Mouse (Mus musculus) CH12.LX (cell line): ENCODE data around the gene G430095P16Rik. TPM values are rescaled to one million over a fixed set of nuclear protein-coding genes. Genes with fewer than 3 reads are reported as not detected.

Experiments used
- DNase-seq: peaks from one replicate; pipeline ENCODE4 v3.0.0-alpha.2; 2013; ENCODE audit errors: extremely low read depth
- H3K27ac ChIP-seq: 2 replicates; pipeline ENCODE4 v1.5.1; 2012; ENCODE audit warnings: low read depth, mild to moderate bottlenecking, control low read depth, moderate library complexity; ENCODE audit not compliant: insufficient read depth
- H3K27me3 ChIP-seq: replicated peaks from 2 replicates; pipeline ENCODE3; 2012; ENCODE audit warnings: inconsistent platforms
- H3K36me3 ChIP-seq, 2 experiments: replicated peaks in 1 of 2; 2 replicates each; pipeline versions ENCODE3 to v1.6.1; 2012; ENCODE audit warnings: inconsistent platforms in 1 of 2, low read length in 1 of 2, mild to moderate bottlenecking in 1 of 2, mixed read lengths in 1 of 2, moderate library complexity in 1 of 2; ENCODE audit not compliant: control insufficient read depth in 1 of 2, insufficient read depth in 1 of 2
- H3K4me1 ChIP-seq, 2 experiments: 2 replicates each; pipeline ENCODE4 v1.6.1; 2012; ENCODE audit warnings: inconsistent platforms in 1 of 2, moderate library complexity in 1 of 2; ENCODE audit not compliant: insufficient read depth in 2 of 2, control insufficient read depth in 1 of 2
- H3K4me2 ChIP-seq: 2 replicates; pipeline ENCODE4 v1.6.1; 2012; ENCODE audit warnings: low read depth, mild to moderate bottlenecking, control low read depth; ENCODE audit not compliant: poor library complexity, insufficient read depth, severe bottlenecking
- H3K4me3 ChIP-seq, 3 experiments: fragments of 150-350 bp in 1 of 3; sonication (generic) in 1 of 3; replicated peaks in 1 of 3; 2 replicates each; pipeline versions ENCODE3 to v1.5.1; 2011 to 2012; ENCODE audit warnings: low read depth in 2 of 3, low read length in 2 of 3, mild to moderate bottlenecking in 2 of 3, moderate library complexity in 2 of 3, control low read depth in 1 of 3, improper control_type of control experiment in 1 of 3, inconsistent platforms in 1 of 3, mixed read lengths in 1 of 3; ENCODE audit not compliant: poor library complexity in 1 of 3
- H3K79me2 ChIP-seq: replicated peaks from 2 replicates; pipeline ENCODE4 v1.6.1; 2012; ENCODE audit warnings: mild to moderate bottlenecking, moderate library complexity; ENCODE audit not compliant: control insufficient read depth, poor library complexity, insufficient read depth, severe bottlenecking; ENCODE audit errors: extremely low read depth
- H3K9ac ChIP-seq: 2 replicates; pipeline ENCODE4 v1.6.1; 2012; ENCODE audit warnings: low read depth, mild to moderate bottlenecking, control low read depth, moderate library complexity; ENCODE audit not compliant: insufficient read depth
- H3K9me3 ChIP-seq: replicated peaks from 2 replicates; pipeline ENCODE3; 2012; ENCODE audit warnings: low read length, inconsistent platforms, mixed read lengths
- BHLHE40 ChIP-seq: IDR thresholded peaks from 2 replicates; pipeline ENCODE4 v1.6.1; 2011; ENCODE audit warnings: mild to moderate bottlenecking, low read depth, low read length, improper control_type of control experiment
- CTCF ChIP-seq, 2 experiments: IDR thresholded peaks in 1 of 2; conservative IDR thresholded peaks in 1 of 2; 2 replicates each; pipeline ENCODE4 v1.5.1; 2011 to 2012; ENCODE audit warnings: low read depth in 2 of 2, low read length in 2 of 2, improper control_type of control experiment in 1 of 2, inconsistent platforms in 1 of 2, mild to moderate bottlenecking in 1 of 2, moderate library complexity in 1 of 2
- ETS1 ChIP-seq: conservative IDR thresholded peaks from 2 replicates; pipeline ENCODE4 v1.6.1; 2012; ENCODE audit warnings: low read depth, mild to moderate bottlenecking, inconsistent platforms, low read length, improper control_type of control experiment, moderate library complexity
- HCFC1 ChIP-seq: IDR thresholded peaks from 2 replicates; pipeline ENCODE4 v1.6.1; 2012; ENCODE audit warnings: low read depth, mild to moderate bottlenecking, inconsistent platforms, low read length, improper control_type of control experiment
- IRF4 ChIP-seq: IDR thresholded peaks from 2 replicates; pipeline ENCODE4 v1.6.1; 2014; ENCODE audit warnings: low read depth, mild to moderate bottlenecking, inconsistent platforms, low read length, improper control_type of control experiment
- KAT2A ChIP-seq: IDR thresholded peaks from 2 replicates; pipeline ENCODE4 v1.6.1; 2012; ENCODE audit warnings: low read length, improper control_type of control experiment, inconsistent platforms; ENCODE audit not compliant: insufficient replicate concordance
- MAFK ChIP-seq: IDR thresholded peaks from 2 replicates; pipeline ENCODE4 v1.6.1; 2011; ENCODE audit warnings: low read length, improper control_type of control experiment; ENCODE audit not compliant: insufficient replicate concordance
- MEF2A ChIP-seq: IDR thresholded peaks from 2 replicates; pipeline ENCODE4 v1.6.1; 2014; ENCODE audit warnings: low read depth, mild to moderate bottlenecking, inconsistent platforms, low read length, improper control_type of control experiment, borderline replicate concordance
- MXI1 ChIP-seq: IDR thresholded peaks from 2 replicates; pipeline ENCODE4 v1.6.1; 2011; ENCODE audit warnings: mild to moderate bottlenecking, low read depth, low read length, improper control_type of control experiment
- MYC ChIP-seq: IDR thresholded peaks from 2 replicates; pipeline ENCODE4 v1.6.1; 2011; ENCODE audit warnings: low read depth, mild to moderate bottlenecking, improper control_type of control experiment, low read length
- NELFE ChIP-seq: IDR thresholded peaks from 2 replicates; pipeline ENCODE4 v1.6.1; 2011; ENCODE audit warnings: low read depth, low read length, improper control_type of control experiment
- NRF1 ChIP-seq: IDR thresholded peaks from 2 replicates; pipeline ENCODE4 v1.6.1; 2014; ENCODE audit warnings: low read depth, mild to moderate bottlenecking, inconsistent platforms, low read length, improper control_type of control experiment, moderate library complexity
- SMC3 ChIP-seq: IDR thresholded peaks from 2 replicates; pipeline ENCODE4 v1.6.1; 2011; ENCODE audit warnings: low read depth, low read length, improper control_type of control experiment
- TBP ChIP-seq: conservative IDR thresholded peaks from 2 replicates; pipeline ENCODE4 v1.6.1; 2011; ENCODE audit warnings: low read depth, low read length, improper control_type of control experiment
- UBTF ChIP-seq: IDR thresholded peaks from 2 replicates; pipeline ENCODE4 v1.6.1; 2012; ENCODE audit warnings: low read depth, mild to moderate bottlenecking, inconsistent platforms, low read length, improper control_type of control experiment, moderate library complexity
- USF2 ChIP-seq: conservative IDR thresholded peaks from 2 replicates; pipeline ENCODE4 v1.6.1; 2011; ENCODE audit warnings: low read depth, low read length, improper control_type of control experiment
- ZMIZ1 ChIP-seq: IDR thresholded peaks from 2 replicates; pipeline ENCODE4 v1.6.1; 2012; ENCODE audit warnings: low read depth, mild to moderate bottlenecking, inconsistent platforms, low read length, improper control_type of control experiment
- ZNF384 ChIP-seq: IDR thresholded peaks from 2 replicates; pipeline ENCODE4 v1.6.1; 2012; ENCODE audit warnings: low read depth, low read length, improper control_type of control experiment, inconsistent platforms
- dilution Hi-C: fragments of 300-500 bp; cut with MboI; formaldehyde crosslinking; loops from 2 replicates; pipeline ENCODE4 v1.14.3; 2020; ENCODE audit warnings: low sequenced_read_pairs; ENCODE audit not compliant: extremely low pct_unique_long_range_greater_than_20kb, extremely low pct_ligation_motif_present
- in situ Hi-C: fragments of 300-500 bp; cut with MboI; formaldehyde crosslinking; loops from 3 replicates; pipeline ENCODE4 v1.14.3; 2019; ENCODE audit warnings: low sequenced_read_pairs, low pct_ligation_motif_present, low pct_unique_long_range_greater_than_20kb, mixed read lengths
- polyA plus RNA-seq: library from polyadenylated mRNA; unstranded; fragments of >175 nt; gene quantifications from 2 replicates; pipeline ENCODE4 v1.2.1, GENCODE M21; 2012; ENCODE audit warnings: low read depth; ENCODE audit not compliant: insufficient read length
- total RNA-seq, 2 experiments: library from RNA; depleted of rRNA; stranded (reverse); fragments of 300-350 nt in 1 of 2; fragments of >200 nt in 1 of 2; gene quantifications; 2 replicates each; pipeline ENCODE4 v1.2.3; 2012 to 2014

The G430095P16Rik gene
- total and polyA plus RNA-seq, 3 experiments: 0.17 TPM; not detected in 2

GRCm38 (mm10) chr8:84712759-84713120, 10.1 kb upstream of the G430095P16Rik start:
- TF ChIP-seq MEF2A (no peak), MXI1 (no peak), SMC3 (no peak)
- no peak for DNase-seq
- Histone ChIP-seq H3K9me3 (no peaks in the 10 kb centered on the region), H3K9ac (no peak overlapping the region), H3K4me3 (no peak overlapping the region), H3K4me2 (no peak overlapping the region), H3K27me3 (peaks cover 43% of the 10 kb centered on the region), H3K36me3 (no peaks in the 10 kb centered on the region), H3K27ac (no peak overlapping the region), H3K79me2 (no peaks in the 10 kb centered on the region), H3K4me1 (peaks cover 5 to 39% of the 10 kb centered on the region in 2 experiments; a peak in 3 of 4 replicates)
- dilution Hi-C loops: no loop called here
- in situ Hi-C loops: loop anchor here (10.0 kb wide), 1 partner anchor 102 kb away; no protein-coding TSS in a partner anchor

- in situ Hi-C loops: loop anchor here (10.0 kb wide), 1 partner anchor 101 kb away; no protein-coding TSS in a partner anchor
- Histone ChIP-seq H3K9ac (no peak overlapping the region), H3K4me3 (no peak overlapping the region), H3K79me2 (no peaks in the 10 kb centered on the region), H3K36me3 (no peaks in the 10 kb centered on the region), H3K4me1 (peaks cover 5 to 32% of the 10 kb centered on the region in 2 experiments; a peak in 3 of 4 replicates)
- dilution Hi-C loops: no loop called here
- TF ChIP-seq USF2 (no peak), ZNF384 (no peak), NELFE (no peak), ETS1 (no peak), MYC (no peak), UBTF (no peak), HCFC1 (no peak), BHLHE40 (no peak), IRF4 (no peak), MAFK (no peak), TBP (no peak), ZMIZ1 (no peak), KAT2A (no peak), NRF1 (no peak), CTCF (conservative IDR thresholded peaks at IDR 0.05 in 1 of 2, IDR thresholded peaks at IDR 0.05 in 1 of 2; ENCODE audit: low read depth in 2 of 2, low read length in 2 of 2) (no peak), MEF2A (no peak)
- TF ChIP-seq, all 38 proteins: peak for 0
- no peak for DNase-seq
- Histone ChIP-seq H3K4me2 (no peak overlapping the region), H3K9me3 (no peaks in the 10 kb centered on the region), H3K27me3 (peaks cover 48% of the 10 kb centered on the region), H3K27ac (no peak overlapping the region)
Measured at GRCm38 (mm10) chr8:84713381-84713780, 9.4 kb upstream of the G430095P16Rik start.
